Mouse (Mus musculus) spleen, postnatal 10 days (tissue): ENCODE measurements around the gene Inpp5k.

Experiments
- DNase-seq, 2 experiments: peaks; one replicate each; pipeline ENCODE4 v3.0.0; 2021 to 2022; ENCODE audit warnings: low spot score in 2 of 2

Inpp5k gene

GRCm38 (mm10) chr11:75653781-75654470 is 23.1 kb downstream of the Inpp5k start:
- peak; percentile 87 to 92 for DNase-seq

GRCm38 (mm10) chr11:75654471-75655390 is 23.9 kb downstream of the Inpp5k start:
- peak in 1 of 2 experiments; percentile 86 for DNase-seq

- peak; percentile 75 to 79 for DNase-seq
These were observed 25.1 kb downstream of the Inpp5k start for GRCm38 (mm10) chr11:75655621-75656545.

- peak; percentile 39 to 48 for DNase-seq
These were observed 26.1 kb downstream of the Inpp5k start for GRCm38 (mm10) chr11:75656621-75657590.

- peak in 1 of 2 experiments; percentile 12 for DNase-seq
These were observed 27.1 kb downstream of the Inpp5k start for GRCm38 (mm10) chr11:75657841-75658240.

GRCm38 (mm10) chr11:75658311-75658710 is 27.5 kb downstream of the Inpp5k start:
- peak in 1 of 2 experiments; percentile 15 for DNase-seq

GRCm38 (mm10) chr11:75658996-75659750 is 28.4 kb downstream of the Inpp5k start:
- peak in 1 of 2 experiments; percentile 10 for DNase-seq

- DNase-seq: peak in 1 of 2 experiments; percentile 15
These were observed 29.3 kb downstream of the Inpp5k start for GRCm38 (mm10) chr11:75660081-75660590.

GRCm38 (mm10) chr11:75660941-75661800 is 30.4 kb downstream of the Inpp5k start:
- no peak for DNase-seq

GRCm38 (mm10) chr11:75662131-75662530 is 31.3 kb downstream of the Inpp5k start:
- DNase-seq: no peak

- DNase-seq: no peak
These were observed 35.5 kb downstream of the Inpp5k start for GRCm38 (mm10) chr11:75666296-75666695.

GRCm38 (mm10) chr11:75668621-75669020 is 37.8 kb downstream of the Inpp5k start:
- DNase-seq: no peak

GRCm38 (mm10) chr11:75669176-75669852 is 38.5 kb downstream of the Inpp5k start:
- no peak for DNase-seq

GRCm38 (mm10) chr11:75669853-75670200 is 39.0 kb downstream of the Inpp5k start:
- no peak for DNase-seq

- no peak for DNase-seq
These were observed 40.8 kb downstream of the Inpp5k start for GRCm38 (mm10) chr11:75671426-75672180.

- no peak for DNase-seq
These were observed 42.6 kb downstream of the Inpp5k start for GRCm38 (mm10) chr11:75673411-75673810.

GRCm38 (mm10) chr11:75674875-75675274 is 44.1 kb downstream of the Inpp5k start:
- no peak for DNase-seq
